Mouse (Mus musculus) heart, adult 2 months (tissue): ENCODE measurements around the gene Kifc3.
"Not testable (repeated sequence)": the region's sequence is repeated elsewhere in the genome, so short reads cannot be mapped to it uniquely, and the experiment has no call there.

Experiments
- CTCF ChIP-seq: fragments of 200-600 bp; IDR thresholded peaks from 2 replicates; pipeline ENCODE4 v1.8.1; 2022; ENCODE audit warnings: antibody characterized with exemption, mild to moderate bottlenecking, moderate library complexity
- POLR2A ChIP-seq: fragments of 200-500 bp; IDR thresholded peaks from 2 replicates; pipeline ENCODE4 v1.6.1; 2011; ENCODE audit warnings: mild to moderate bottlenecking, low read depth, low read length, control low read depth; ENCODE audit not compliant: insufficient read depth

GRCm38 (mm10) chr8:95163969-95164368 lies 38.6 kb downstream of the Kifc3 start:
- not testable (repeated sequence) for TF ChIP-seq CTCF, POLR2A
